Mouse (Mus musculus) lung, postnatal 0 days (tissue): ENCODE data around the gene Sync. TPM values are rescaled to one million over a fixed set of nuclear protein-coding genes. Genes with fewer than 3 reads are reported as not detected.

ENCODE experiments used
- ATAC-seq: fragments of 200-750 bp; cut with Nextera tagmentation; 2 replicates; pipeline ENCODE4 v1.8.0; 2017; ENCODE audit warnings: moderate library complexity
- DNase-seq: peaks from one replicate; pipeline ENCODE4 v3.0.0-alpha.2; 2016; ENCODE audit warnings: low spot score
- H3K27ac ChIP-seq: fragments of 300-500 bp; sonication (generic); 2 replicates; pipeline ENCODE4 v1.5.1; 2014; ENCODE audit warnings: antibody characterized with exemption, mild to moderate bottlenecking, low read length, mixed read lengths
- H3K27me3 ChIP-seq: fragments of 300-500 bp; sonication (generic); replicated peaks from 2 replicates; pipeline ENCODE4 v1.6.1; 2014; ENCODE audit warnings: low read length, mixed read lengths; ENCODE audit not compliant: insufficient read depth
- H3K36me3 ChIP-seq: fragments of 300-500 bp; sonication (generic); 2 replicates; pipeline ENCODE4 v1.6.1; 2014; ENCODE audit warnings: low read length, mixed read lengths; ENCODE audit not compliant: insufficient read depth
- H3K4me1 ChIP-seq: fragments of 300-500 bp; sonication (generic); 2 replicates; pipeline ENCODE4 v1.6.1; 2014; ENCODE audit warnings: antibody characterized with exemption, low read depth, low read length, mixed read lengths; ENCODE audit not compliant: insufficient read depth
- H3K4me2 ChIP-seq: fragments of 300-500 bp; sonication (generic); replicated peaks from 2 replicates; pipeline ENCODE4 v1.6.1; 2014; ENCODE audit warnings: low read depth, mild to moderate bottlenecking, low read length, moderate library complexity, mixed read lengths
- H3K4me3 ChIP-seq: fragments of 300-500 bp; sonication (generic); 2 replicates; pipeline ENCODE4 v1.5.1; 2014; ENCODE audit warnings: low read depth, low read length
- H3K9ac ChIP-seq: fragments of 300-500 bp; sonication (generic); replicated peaks from 2 replicates; pipeline ENCODE4 v1.6.1; 2014; ENCODE audit warnings: low read depth, mild to moderate bottlenecking
- H3K9me3 ChIP-seq: fragments of 300-500 bp; sonication (generic); 2 replicates; pipeline ENCODE4 v1.6.1; 2016; ENCODE audit warnings: low read length, mixed read lengths
- CTCF ChIP-seq: IDR thresholded peaks from 2 replicates; pipeline ENCODE4 v1.5.1; 2016; ENCODE audit warnings: antibody characterized with exemption, mild to moderate bottlenecking
- EP300 ChIP-seq: IDR thresholded peaks from 2 replicates; pipeline ENCODE4 v1.6.1; 2016; ENCODE audit warnings: antibody characterized with exemption, mild to moderate bottlenecking, control low read depth
- WGBS: fragments of 180-500 bp; shearing (Covaris S2); extraction: QIAGEN DNeasy Blood & Tissue Kit; methylation state at CpG from one replicate; pipeline ENCODE4 v1.1.7; 2014; 5-methylcytosine and 5-hydroxymethylcytosine counted together
- polyA plus RNA-seq: library from polyadenylated mRNA; unstranded; fragments of >200 nt; fragmentation: Nextera tagmentation; extraction: Ambion mirVana; gene quantifications from 2 replicates; pipeline ENCODE4 v1.2.1, GENCODE M21; 2015

Sync gene
- polyA plus RNA-seq, 1 experiment from 2014 or later, result 0.80 TPM

- WGBS, result 69% methylated on average over 2 of the region's 2 CpGs
- H3K36me3 ChIP-seq, result no peaks in the 10 kb centered on the region
- H3K4me1 ChIP-seq, result peaks cover 12% of the 10 kb centered on the region; the same call in 1 of the 2 replicates
- H3K9ac ChIP-seq, result no peak overlapping the region
- H3K4me3 ChIP-seq, result no peak overlapping the region
- DNase-seq, result no peak
- no peaks in the 10 kb centered on the region for H3K9me3 ChIP-seq
- no peak for TF ChIP-seq CTCF
- H3K27ac ChIP-seq, result no peak overlapping the region
- ATAC-seq, result no peak
- H3K27me3 ChIP-seq, result no peaks in the 10 kb centered on the region
- no peak overlapping the region for H3K4me2 ChIP-seq
Observed at GRCm38 (mm10) chr4:129284685-129285084, 2.7 kb upstream of the Sync start.

- H3K4me1 ChIP-seq, result peaks cover 12% of the 10 kb centered on the region; the same call in 1 of the 2 replicates
- no peaks in the 10 kb centered on the region for H3K27me3 ChIP-seq
- no peak overlapping the region for H3K27ac ChIP-seq
- H3K9ac ChIP-seq, result no peak overlapping the region
- no peaks in the 10 kb centered on the region for H3K9me3 ChIP-seq
- DNase-seq, result peak; percentile 25
- no peak overlapping the region for H3K4me3 ChIP-seq
- H3K36me3 ChIP-seq, result no peaks in the 10 kb centered on the region
- ATAC-seq, result peak; percentile 51
- no peak overlapping the region for H3K4me2 ChIP-seq
- WGBS, result 48% methylated on average over 5 of the region's 5 CpGs
- no peak for TF ChIP-seq EP300
- no peak for TF ChIP-seq CTCF
Observed at GRCm38 (mm10) chr4:129286001-129286682, 1.3 kb upstream of the Sync start.

- peak; percentile 52 for DNase-seq
- peak; percentile 54 for ATAC-seq
- WGBS, result 3% methylated on average over 22 of the region's 28 CpGs
Observed at GRCm38 (mm10) chr4:129286683-129287471, 540 bp upstream of the Sync start.

GRCm38 (mm10) chr4:129288067-129288466, 650 bp downstream of the Sync start:
- Histone ChIP-seq H3K4me3 (no peak overlapping the region), H3K36me3 (no peaks in the 10 kb centered on the region), H3K9me3 (no peaks in the 10 kb centered on the region), H3K4me1 (peaks cover 12% of the 10 kb centered on the region; the same call in 1 of the 2 replicates), H3K9ac (no peak overlapping the region), H3K27ac (no peak overlapping the region), H3K27me3 (no peaks in the 10 kb centered on the region), H3K4me2 (peak overlapping the region; percentile 94)
- DNase-seq (no peak), ATAC-seq (no peak)
- WGBS, result 33% methylated on average over 3 of the region's 3 CpGs
- TF ChIP-seq EP300 (no peak), CTCF (no peak)

More at GRCm38 (mm10) chr4:129286683-129287471, 540 bp upstream of the Sync start:
- Histone ChIP-seq H3K9me3 (no peaks in the 10 kb centered on the region), H3K9ac (peak overlapping the region; percentile 5; the same call in 1 of the 2 replicates), H3K27me3 (no peaks in the 10 kb centered on the region), H3K36me3 (no peaks in the 10 kb centered on the region), H3K4me2 (peak overlapping the region; percentile 94), H3K4me1 (peaks cover 12% of the 10 kb centered on the region; the same call in 1 of the 2 replicates), H3K4me3 (peak overlapping the region; percentile 44), H3K27ac (no peak overlapping the region)
- TF ChIP-seq CTCF (peak; percentile 45), EP300 (no peak)

- ATAC-seq, result no peak
- DNase-seq, result no peak
- H3K4me1 ChIP-seq, result peaks cover 12% of the 10 kb centered on the region; the same call in 1 of the 2 replicates
- H3K9ac ChIP-seq, result no peak overlapping the region
- 84% methylated on average over 8 of the region's 8 CpGs for WGBS
- H3K4me2 ChIP-seq, result no peak overlapping the region
- 0 out of 2 replicates have a peak, but pooled peaks cover 3% of the 10 kb centered on the region for H3K27me3 ChIP-seq
- TF ChIP-seq CTCF (no peak), EP300 (no peak)
- no peak overlapping the region for H3K27ac ChIP-seq
- no peaks in the 10 kb centered on the region for H3K9me3 ChIP-seq
- H3K36me3 ChIP-seq, result no peaks in the 10 kb centered on the region
- H3K4me3 ChIP-seq, result no peak overlapping the region
Observed at GRCm38 (mm10) chr4:129289671-129290070, 2.3 kb downstream of the Sync start.

GRCm38 (mm10) chr4:129292831-129293230, 5.4 kb downstream of the Sync start:
- no peak overlapping the region for H3K4me2 ChIP-seq
- no peaks in the 10 kb centered on the region for H3K4me1 ChIP-seq
- TF ChIP-seq EP300 (no peak), CTCF (no peak)
- ATAC-seq (no peak), DNase-seq (no peak)
- no peak overlapping the region for H3K27ac ChIP-seq
- no peak overlapping the region for H3K9ac ChIP-seq
- H3K36me3 ChIP-seq, result no peaks in the 10 kb centered on the region
- H3K4me3 ChIP-seq, result no peak overlapping the region
- 0 out of 2 replicates have a peak, but pooled peaks cover 3% of the 10 kb centered on the region for H3K27me3 ChIP-seq
- no peaks in the 10 kb centered on the region for H3K9me3 ChIP-seq
- 55% methylated on average over 7 of the region's 7 CpGs for WGBS
